Mouse (Mus musculus) thymus, adult 2 months (tissue): ENCODE results near the gene Ntn1. TPM values are rescaled to one million over a fixed set of nuclear protein-coding genes. Genes with fewer than 3 reads are reported as not detected.

Source experiments
- DNase-seq: peaks from one replicate; pipeline ENCODE4 v3.0.0; 2021
- H3K27ac ChIP-seq: fragments of 200-500 bp; 2 replicates; pipeline ENCODE4 v1.5.1; 2012; ENCODE audit warnings: low read length, control low read depth; ENCODE audit not compliant: control insufficient read depth, insufficient read depth
- H3K27me3 ChIP-seq: fragments of 200-500 bp; 2 replicates; pipeline ENCODE4 v1.6.1; 2012; ENCODE audit warnings: mild to moderate bottlenecking, low read length, moderate library complexity, mixed read lengths; ENCODE audit not compliant: control insufficient read depth, insufficient read depth
- H3K36me3 ChIP-seq: fragments of 200-500 bp; 2 replicates; pipeline ENCODE4 v1.6.1; 2012; ENCODE audit warnings: mild to moderate bottlenecking, low read length, moderate library complexity; ENCODE audit not compliant: control insufficient read depth, insufficient read depth
- H3K4me1 ChIP-seq: fragments of 200-500 bp; replicated peaks from 2 replicates; pipeline ENCODE4 v1.6.1; 2012; ENCODE audit warnings: low read length; ENCODE audit not compliant: control insufficient read depth, insufficient read depth
- H3K4me3 ChIP-seq: fragments of 200-500 bp; 2 replicates; pipeline ENCODE4 v1.5.1; 2012; ENCODE audit warnings: mild to moderate bottlenecking, low read length, control low read depth, moderate library complexity; ENCODE audit not compliant: control insufficient read depth, insufficient read depth
- CTCF ChIP-seq: fragments of 200-500 bp; IDR thresholded peaks from 2 replicates; pipeline ENCODE4 v1.5.1; 2012; ENCODE audit warnings: mild to moderate bottlenecking, control low read depth, low read length, moderate library complexity, borderline replicate concordance; ENCODE audit not compliant: control insufficient read depth, poor library complexity, insufficient read depth; ENCODE audit errors: extremely low read depth
- POLR2A ChIP-seq: fragments of 200-500 bp; IDR thresholded peaks from 2 replicates; pipeline ENCODE4 v1.6.1; 2012; ENCODE audit warnings: mild to moderate bottlenecking, low read length, control low read depth, moderate library complexity; ENCODE audit not compliant: control insufficient read depth, poor library complexity, insufficient read depth; ENCODE audit errors: extremely low read depth
- WGBS: fragments of 180-500 bp; shearing (Covaris S2); methylation state at CpG from one replicate; pipeline ENCODE4 v1.1.7; 2018; 5-methylcytosine and 5-hydroxymethylcytosine counted together
- polyA plus RNA-seq: library from polyadenylated mRNA; depleted of rRNA; stranded (reverse); fragments of >200 nt; gene quantifications from 2 replicates; pipeline ENCODE4 v1.2.3, GENCODE M21; 2012

Gene Ntn1
- polyA plus RNA-seq, 1 experiment, result 16.6 TPM

DNA sequence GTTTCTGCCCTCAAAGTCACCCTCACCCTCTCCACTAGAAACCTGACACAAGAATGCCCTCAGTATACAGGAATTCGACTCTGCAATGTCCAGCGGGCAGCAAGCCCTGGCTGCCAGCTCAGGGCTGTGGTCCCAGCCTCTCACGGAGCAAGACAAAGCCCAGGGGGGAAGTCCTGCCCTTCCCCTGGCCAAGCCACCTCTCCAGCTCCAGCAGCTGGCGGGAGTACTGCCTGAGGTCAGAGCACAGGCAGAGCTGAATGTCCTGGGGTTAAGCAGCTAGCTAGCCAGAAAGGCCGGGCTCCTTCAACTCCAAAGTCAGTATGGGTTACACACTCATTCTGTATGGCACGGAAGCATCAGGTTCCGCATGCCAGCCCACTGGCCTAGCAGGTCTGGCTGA is 79.2 kb downstream of the Ntn1 start:
- no peak overlapping the region for H3K4me3 ChIP-seq
- no peaks in the 10 kb centered on the region for H3K27me3 ChIP-seq
- H3K4me1 ChIP-seq, result no peaks in the 10 kb centered on the region
- no peaks in the 10 kb centered on the region for H3K36me3 ChIP-seq
- no peak for DNase-seq
- no peak overlapping the region for H3K27ac ChIP-seq
- 83% methylated on average over 7 of the region's 7 CpGs for WGBS
- TF ChIP-seq CTCF (no peak), POLR2A (no peak)

GRCm38 (mm10) chr11:68315551-68316130 is 85.0 kb downstream of the Ntn1 start:
- Histone ChIP-seq H3K4me3 (no peak overlapping the region), H3K27me3 (no peaks in the 10 kb centered on the region), H3K4me1 (no peaks in the 10 kb centered on the region; the same call in 1 of the 2 replicates), H3K27ac (no peak overlapping the region), H3K36me3 (no peaks in the 10 kb centered on the region)
- no peak for DNase-seq
- 94% methylated on average over 11 of the region's 11 CpGs for WGBS
- TF ChIP-seq POLR2A (no peak), CTCF (no peak)

- DNase-seq, result no peak
- no peaks in the 10 kb centered on the region for H3K27me3 ChIP-seq
- WGBS, result 62% methylated on average over 4 of the region's 4 CpGs
- no peak overlapping the region for H3K27ac ChIP-seq
- H3K36me3 ChIP-seq, result no peaks in the 10 kb centered on the region
- TF ChIP-seq POLR2A (no peak), CTCF (no peak)
- H3K4me1 ChIP-seq, result no peaks in the 10 kb centered on the region; the same call in 1 of the 2 replicates
- no peak overlapping the region for H3K4me3 ChIP-seq
These were observed 86.8 kb downstream of the Ntn1 start for GRCm38 (mm10) chr11:68313861-68314260.

GRCm38 (mm10) chr11:68313065-68313464 is 87.6 kb downstream of the Ntn1 start:
- WGBS, result 86% methylated on average over 7 of the region's 7 CpGs
- Histone ChIP-seq H3K4me1 (no peaks in the 10 kb centered on the region; the same call in 1 of the 2 replicates), H3K27ac (no peak overlapping the region), H3K36me3 (no peaks in the 10 kb centered on the region), H3K4me3 (no peak overlapping the region), H3K27me3 (no peaks in the 10 kb centered on the region)
- DNase-seq, result no peak
- TF ChIP-seq POLR2A, result no peak
- TF ChIP-seq CTCF, result no peak

GRCm38 (mm10) chr11:68308911-68309580 is 91.6 kb downstream of the Ntn1 start:
- WGBS, result 84% methylated on average over 10 of the region's 10 CpGs

DNA sequence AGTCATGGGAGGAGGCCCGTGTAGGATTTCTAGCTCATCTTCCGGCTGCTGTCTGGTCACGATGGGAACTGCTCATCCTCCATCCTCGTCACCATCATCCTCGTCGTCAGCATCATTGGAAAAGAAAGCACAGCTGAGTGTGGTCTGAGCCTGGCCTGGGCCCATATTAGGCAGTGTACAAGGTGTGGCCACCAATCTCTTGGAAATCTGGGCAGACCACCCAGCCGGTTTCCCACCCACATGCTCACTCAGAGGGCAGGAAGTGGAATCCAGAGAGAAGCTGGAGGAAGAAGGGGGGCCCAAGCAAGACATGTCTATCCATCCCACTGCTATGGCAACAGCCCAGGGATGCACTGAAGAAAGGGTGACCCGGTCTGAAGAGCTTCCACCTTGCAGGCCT is 94.6 kb downstream of the Ntn1 start:
- WGBS, result 84% methylated on average over 8 of the region's 8 CpGs
- Histone ChIP-seq H3K27ac (no peak overlapping the region), H3K27me3 (no peaks in the 10 kb centered on the region), H3K36me3 (no peaks in the 10 kb centered on the region), H3K4me3 (no peak overlapping the region), H3K4me1 (0 out of 2 replicates have a peak, but pooled peaks cover 5% of the 10 kb centered on the region)
- no peak for DNase-seq
- no peak for TF ChIP-seq CTCF
- no peak for TF ChIP-seq POLR2A

More at GRCm38 (mm10) chr11:68308911-68309580, 91.6 kb downstream of the Ntn1 start:
- peaks cover 5% of the 10 kb centered on the region; the same call in 1 of the 2 replicates for H3K4me1 ChIP-seq
- H3K4me3 ChIP-seq, result no peak overlapping the region
- no peaks in the 10 kb centered on the region for H3K27me3 ChIP-seq
- no peak for DNase-seq
- no peak for TF ChIP-seq POLR2A
- TF ChIP-seq CTCF, result no peak
- H3K36me3 ChIP-seq, result no peaks in the 10 kb centered on the region
- H3K27ac ChIP-seq, result no peak overlapping the region

DNA sequence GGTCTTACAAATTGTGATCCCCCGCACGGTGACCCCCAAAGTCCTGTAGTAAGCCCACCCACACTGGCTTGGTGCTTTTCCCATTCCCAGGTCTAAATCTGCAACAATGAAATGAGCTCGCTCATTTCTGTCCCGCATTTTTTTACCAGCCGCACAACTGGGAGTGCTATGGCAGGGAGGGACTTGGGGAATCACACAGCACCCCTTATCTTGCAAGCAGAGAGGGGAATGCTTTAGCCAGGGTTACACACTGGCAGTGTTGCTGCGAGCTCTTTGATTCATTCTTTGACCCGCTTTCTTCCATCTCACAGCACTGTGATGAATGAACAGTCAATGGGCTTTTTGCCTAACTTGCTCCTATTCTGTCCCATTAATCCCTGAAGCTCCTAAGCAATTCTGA is 98.3 kb downstream of the Ntn1 start:
- Histone ChIP-seq H3K36me3 (no peaks in the 10 kb centered on the region), H3K27ac (no peak overlapping the region), H3K4me3 (no peak overlapping the region), H3K4me1 (peaks cover 11% of the 10 kb centered on the region), H3K27me3 (no peaks in the 10 kb centered on the region)
- no peak for DNase-seq
- TF ChIP-seq CTCF, result no peak
- no peak for TF ChIP-seq POLR2A
- WGBS, result 98% methylated on average over 7 of the region's 7 CpGs
